Mouse (Mus musculus): ENCODE measurements around the gene Olfr461.

DNA sequence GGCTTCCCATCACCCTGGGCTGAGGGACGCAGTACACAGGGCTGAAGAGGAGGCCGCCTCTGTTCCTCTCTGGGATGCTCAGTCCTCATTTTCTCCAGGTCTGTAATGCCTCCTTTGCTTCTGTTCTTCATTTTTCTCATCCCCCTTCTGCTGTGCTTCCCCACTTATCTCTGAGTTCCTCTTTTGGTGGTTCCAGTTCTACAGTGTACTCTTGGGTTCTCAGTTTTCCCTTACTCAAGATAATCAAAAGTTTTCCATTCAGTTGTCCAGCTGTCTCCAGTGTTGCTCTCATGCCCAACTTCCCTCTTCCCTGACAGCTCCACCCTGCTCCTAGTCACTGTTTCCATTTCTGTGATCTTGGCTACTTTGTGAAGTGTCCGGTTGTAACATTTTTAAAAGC, 18.8 kb upstream of the Olfr461 start:
- TF ChIP-seq POLR2A (IDR thresholded peaks at IDR 0.05; ENCODE audit: control insufficient read depth, extremely low read depth, insufficient read depth, low read length, poor library complexity) (no peak), CTCF (IDR thresholded peaks at IDR 0.05; ENCODE audit: borderline replicate concordance, control insufficient read depth, extremely low read depth, insufficient read depth, low read length, poor library complexity) (no peak)

All from thymus, adult 2 months (tissue).